Mouse (Mus musculus): Measurements from ENCODE around the gene Efl1. TPM values are rescaled to one million over a fixed set of nuclear protein-coding genes. Genes with fewer than 3 reads are reported as not detected.

The Efl1 gene
- polyA plus RNA-seq (2015; fragmentation: Nextera tagmentation; extraction: Ambion mirVana), result 24.7 and 28.1 TPM in 2 replicates

DNA sequence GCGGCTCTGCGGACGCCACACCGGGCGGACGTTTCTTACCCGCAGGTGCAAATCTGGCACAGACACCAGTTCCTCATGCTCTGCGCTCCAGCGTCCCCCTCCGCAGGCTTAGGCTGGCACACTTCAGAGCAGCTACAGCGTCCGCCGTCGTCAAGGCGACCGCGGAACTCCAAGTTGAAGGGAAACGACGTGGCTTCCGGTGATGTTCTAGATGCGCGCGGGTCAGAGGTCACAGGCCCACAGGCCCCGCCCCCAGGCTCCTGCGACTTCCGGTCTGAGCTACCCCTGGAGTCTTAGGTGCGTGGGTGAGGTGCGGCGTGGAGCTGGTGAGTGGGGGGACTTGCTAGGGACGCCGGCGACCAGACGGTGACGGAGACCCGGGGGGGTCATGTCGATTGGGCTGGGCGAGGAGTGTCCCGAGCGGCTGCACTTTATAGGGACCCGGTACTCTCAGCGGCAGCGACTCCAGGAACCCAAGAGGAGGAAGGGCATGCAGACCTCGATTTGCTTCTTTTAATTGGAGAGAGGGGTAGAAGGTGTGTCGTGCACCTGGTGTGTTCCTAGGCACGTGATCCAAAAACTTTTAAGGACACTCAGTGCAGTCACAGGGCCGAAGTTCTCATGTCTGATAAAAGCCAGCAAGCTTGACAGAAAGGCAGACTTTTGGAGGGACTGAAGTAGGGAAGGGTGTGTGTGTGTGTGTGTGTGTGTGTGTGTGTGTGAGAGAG, at the start of gene Efl1, which contains the start of gene Saxo2:
Gene Efl1, plus strand, starts transcription at position 262 of the 728 bp plus-strand sequence.
Gene Saxo2, minus strand, starts transcription at position 176 of the 728 bp plus-strand sequence.
- Histone ChIP-seq H3K9me3 (no peaks in the 10 kb centered on the region), H3K27me3 (replicated peaks) (no peaks in the 10 kb centered on the region)
- WGBS, result under 1% methylated on average over 46 of the region's 46 CpGs

GRCm38 (mm10) chr7:82602008-82602407, 46.4 kb upstream of the Efl1 start:
- WGBS, result 76% methylated on average over 4 of the region's 4 CpGs
- no peak overlapping the region for H3K4me3 ChIP-seq (replicated peaks)
- H3K27ac ChIP-seq, result no peak overlapping the region
- no peak for ATAC-seq
- no peak overlapping the region for H3K9ac ChIP-seq
- H3K27me3 ChIP-seq (replicated peaks), result no peaks in the 10 kb centered on the region
- H3K9me3 ChIP-seq, result no peaks in the 10 kb centered on the region
- no peak overlapping the region for H3K4me2 ChIP-seq (replicated peaks)
- H3K36me3 ChIP-seq, result no peaks in the 10 kb centered on the region
- H3K4me1 ChIP-seq (replicated peaks), result no peaks in the 10 kb centered on the region

More for the DNA sequence above, at the start of gene Efl1, which contains the start of gene Saxo2:
- peak; percentile 98 for ATAC-seq
- Histone ChIP-seq H3K27ac (peak within 1 kb of the TSS; percentile 24; the same call in 1 of the 2 replicates), H3K9ac (peak within 1 kb of the TSS; percentile 49), H3K4me2 (replicated peaks) (peak within 1 kb of the TSS; percentile 70), H3K4me3 (replicated peaks) (peak within 1 kb of the TSS; percentile 75), H3K4me1 (replicated peaks) (peaks cover 7% of the 10 kb centered on the region; the same call in 1 of the 2 replicates), H3K36me3 (0 out of 2 replicates have a peak, but pooled peaks cover 3% of the 10 kb centered on the region)

DNA sequence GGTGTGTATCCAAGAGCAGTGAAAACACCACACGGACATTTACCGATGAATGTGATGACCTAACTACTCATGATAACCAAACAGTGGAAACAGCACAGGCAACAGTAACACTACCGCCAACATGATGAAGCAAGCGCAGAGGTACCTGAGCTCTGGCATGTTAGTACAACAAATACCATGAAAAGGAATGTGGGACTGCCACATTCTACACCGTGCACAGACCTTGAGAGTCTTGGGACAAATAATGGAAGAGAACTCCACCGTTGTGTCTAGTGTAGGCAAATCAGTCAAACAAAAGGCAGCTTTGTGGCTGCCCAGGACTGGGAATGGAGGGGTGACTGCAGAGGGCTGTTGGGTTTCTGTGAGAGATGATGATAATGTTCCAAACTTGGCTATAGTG, 43.0 kb upstream of the Efl1 start:
- Histone ChIP-seq H3K9me3 (no peaks in the 10 kb centered on the region), H3K27ac (no peak overlapping the region), H3K9ac (no peak overlapping the region), H3K27me3 (replicated peaks) (no peaks in the 10 kb centered on the region), H3K4me1 (replicated peaks) (no peaks in the 10 kb centered on the region), H3K4me3 (replicated peaks) (no peak overlapping the region), H3K4me2 (replicated peaks) (no peak overlapping the region), H3K36me3 (no peaks in the 10 kb centered on the region)
- WGBS, result 84% methylated on average over 6 of the region's 6 CpGs
- no peak for ATAC-seq

- no peaks in the 10 kb centered on the region for H3K36me3 ChIP-seq
- H3K4me3 ChIP-seq (replicated peaks), result no peak overlapping the region
- 66% methylated on average over 3 of the region's 3 CpGs for WGBS
- H3K4me2 ChIP-seq (replicated peaks), result no peak overlapping the region
- H3K9me3 ChIP-seq, result no peaks in the 10 kb centered on the region
- H3K27me3 ChIP-seq (replicated peaks), result no peaks in the 10 kb centered on the region
- H3K27ac ChIP-seq, result no peak overlapping the region
- no peaks in the 10 kb centered on the region for H3K4me1 ChIP-seq (replicated peaks)
- H3K9ac ChIP-seq, result no peak overlapping the region
- no peak for ATAC-seq
Measured at GRCm38 (mm10) chr7:82609629-82610028, 38.8 kb upstream of the Efl1 start.

- 16% methylated on average over 7 of the region's 7 CpGs for WGBS
Measured at GRCm38 (mm10) chr7:82625342-82625741, 23.1 kb upstream of the Efl1 start.

GRCm38 (mm10) chr7:82647183-82647582, 1.2 kb upstream of the Efl1 start:
- no peak for ATAC-seq
- H3K36me3 ChIP-seq, result 0 out of 2 replicates have a peak, but pooled peaks cover 2% of the 10 kb centered on the region
- no peaks in the 10 kb centered on the region for H3K9me3 ChIP-seq
- 86% methylated on average over 3 of the region's 3 CpGs for WGBS
- no peak overlapping the region for H3K27ac ChIP-seq
- no peaks in the 10 kb centered on the region for H3K27me3 ChIP-seq (replicated peaks)
- H3K4me1 ChIP-seq (replicated peaks), result peaks cover 7% of the 10 kb centered on the region; the same call in 1 of the 2 replicates
- H3K4me3 ChIP-seq (replicated peaks), result no peak overlapping the region
- H3K4me2 ChIP-seq (replicated peaks), result no peak overlapping the region
- no peak overlapping the region for H3K9ac ChIP-seq

More at GRCm38 (mm10) chr7:82625342-82625741, 23.1 kb upstream of the Efl1 start:
- Histone ChIP-seq H3K36me3 (no peaks in the 10 kb centered on the region), H3K27ac (no peak overlapping the region), H3K4me2 (replicated peaks) (no peak overlapping the region), H3K4me1 (replicated peaks) (no peaks in the 10 kb centered on the region), H3K27me3 (replicated peaks) (no peaks in the 10 kb centered on the region), H3K4me3 (replicated peaks) (no peak overlapping the region), H3K9me3 (no peaks in the 10 kb centered on the region), H3K9ac (no peak overlapping the region)
- no peak for ATAC-seq

DNA sequence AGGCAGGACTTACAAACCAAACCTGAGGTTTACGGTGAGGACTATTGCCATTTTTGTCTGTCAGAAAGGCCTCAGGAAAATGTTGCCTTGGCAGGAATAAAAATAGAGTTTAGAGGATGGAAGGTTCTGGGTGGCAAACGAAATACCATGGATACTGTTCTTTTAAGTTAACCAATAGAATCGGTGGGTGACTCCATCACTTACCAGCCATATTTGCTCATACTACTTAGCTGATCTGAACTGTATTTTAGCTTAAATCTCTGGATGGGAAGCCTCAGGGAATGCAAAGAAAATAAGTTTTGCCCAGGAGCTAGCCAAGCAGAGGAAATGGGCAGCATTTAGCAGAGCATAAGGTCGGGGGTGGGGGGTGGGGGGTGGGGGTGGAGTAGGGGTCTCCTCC, 505 bp upstream of the Efl1 start:
- peak overlapping the region; percentile 75 for H3K4me3 ChIP-seq (replicated peaks)

GRCm38 (mm10) chr7:82649081-82649445, 649 bp downstream of the Efl1 start:
- H3K27ac ChIP-seq, result 0 out of 2 replicates have a peak overlapping the region, but pooled peaks have one; percentile 24
- peak overlapping the region; percentile 49; the same call in 1 of the 2 replicates for H3K9ac ChIP-seq
- H3K9me3 ChIP-seq, result no peaks in the 10 kb centered on the region
- peak; percentile 71 for ATAC-seq
- peak overlapping the region; percentile 75 for H3K4me3 ChIP-seq (replicated peaks)
- H3K36me3 ChIP-seq, result 0 out of 2 replicates have a peak, but pooled peaks cover 3% of the 10 kb centered on the region
- peak overlapping the region; percentile 70 for H3K4me2 ChIP-seq (replicated peaks)
- peaks cover 7% of the 10 kb centered on the region; the same call in 1 of the 2 replicates for H3K4me1 ChIP-seq (replicated peaks)
- WGBS, result 8% methylated on average over 6 of the region's 6 CpGs
- no peaks in the 10 kb centered on the region for H3K27me3 ChIP-seq (replicated peaks)

More for the DNA sequence above, 505 bp upstream of the Efl1 start:
- peak overlapping the region; percentile 70 for H3K4me2 ChIP-seq (replicated peaks)
- peak overlapping the region; percentile 49 for H3K9ac ChIP-seq
- ATAC-seq, result no peak; the same call in 1 of the 2 replicates
- no peak overlapping the region for H3K27ac ChIP-seq
- no peaks in the 10 kb centered on the region for H3K27me3 ChIP-seq (replicated peaks)
- no peaks in the 10 kb centered on the region for H3K9me3 ChIP-seq
- 0 out of 2 replicates have a peak, but pooled peaks cover 3% of the 10 kb centered on the region for H3K36me3 ChIP-seq
- WGBS, result 27% methylated on average over 4 of the region's 4 CpGs
- peaks cover 7% of the 10 kb centered on the region; the same call in 1 of the 2 replicates for H3K4me1 ChIP-seq (replicated peaks)

GRCm38 (mm10) chr7:82664604-82665003, 16.2 kb downstream of the Efl1 start:
- H3K27me3 ChIP-seq (replicated peaks), result no peaks in the 10 kb centered on the region
- H3K27ac ChIP-seq, result no peak overlapping the region
- peaks cover 6% of the 10 kb centered on the region for H3K36me3 ChIP-seq
- no peaks in the 10 kb centered on the region for H3K4me1 ChIP-seq (replicated peaks)
- H3K9ac ChIP-seq, result no peak overlapping the region
- H3K9me3 ChIP-seq, result no peaks in the 10 kb centered on the region
- ATAC-seq, result no peak
- no peak overlapping the region for H3K4me2 ChIP-seq (replicated peaks)
- 82% methylated on average over 3 of the region's 3 CpGs for WGBS
- no peak overlapping the region for H3K4me3 ChIP-seq (replicated peaks)

DNA sequence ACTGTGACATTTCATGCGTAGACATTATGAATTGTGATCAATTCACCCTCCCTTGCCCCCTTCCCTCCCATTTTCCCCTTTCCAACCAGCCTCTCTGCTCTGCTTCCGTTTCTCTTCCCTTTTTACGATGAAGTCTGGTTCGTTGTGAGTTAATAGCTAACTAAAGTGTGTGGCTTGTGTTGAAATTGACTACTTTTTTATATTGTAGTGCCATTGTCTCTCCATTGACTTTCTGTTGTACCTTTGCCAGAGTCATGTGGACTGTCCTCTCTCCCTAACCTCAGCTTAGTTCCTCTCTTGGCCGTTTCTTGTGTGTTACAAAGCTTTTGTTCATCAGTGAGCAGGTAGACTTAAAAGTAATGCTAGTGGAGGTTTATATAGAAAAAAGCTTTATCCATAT, 27.6 kb downstream of the Efl1 start:
- no peak for ATAC-seq
- no peak overlapping the region for H3K4me2 ChIP-seq (replicated peaks)
- no peak overlapping the region for H3K27ac ChIP-seq
- H3K9me3 ChIP-seq, result no peaks in the 10 kb centered on the region
- WGBS, result 75% methylated on average over 5 of the region's 5 CpGs
- H3K4me1 ChIP-seq (replicated peaks), result no peaks in the 10 kb centered on the region
- H3K4me3 ChIP-seq (replicated peaks), result no peak overlapping the region
- H3K9ac ChIP-seq, result no peak overlapping the region
- no peaks in the 10 kb centered on the region for H3K27me3 ChIP-seq (replicated peaks)
- H3K36me3 ChIP-seq, result peaks cover 12% of the 10 kb centered on the region; the same call in 1 of the 2 replicates

GRCm38 (mm10) chr7:82676834-82677233, 28.4 kb downstream of the Efl1 start:
- Histone ChIP-seq H3K36me3 (peaks cover 11% of the 10 kb centered on the region), H3K9ac (no peak overlapping the region), H3K9me3 (no peaks in the 10 kb centered on the region), H3K4me1 (replicated peaks) (no peaks in the 10 kb centered on the region), H3K27ac (no peak overlapping the region), H3K4me3 (replicated peaks) (no peak overlapping the region), H3K4me2 (replicated peaks) (no peak overlapping the region), H3K27me3 (replicated peaks) (no peaks in the 10 kb centered on the region)
- 79% methylated on average over 6 of the region's 6 CpGs for WGBS
- ATAC-seq, result no peak

GRCm38 (mm10) chr7:82679901-82680300, 31.5 kb downstream of the Efl1 start:
- WGBS, result 91% methylated on average over 5 of the region's 5 CpGs
- H3K27me3 ChIP-seq (replicated peaks), result no peaks in the 10 kb centered on the region
- H3K4me2 ChIP-seq (replicated peaks), result no peak overlapping the region
- no peaks in the 10 kb centered on the region for H3K9me3 ChIP-seq
- H3K27ac ChIP-seq, result no peak overlapping the region
- no peak for ATAC-seq
- no peak overlapping the region for H3K4me3 ChIP-seq (replicated peaks)
- no peaks in the 10 kb centered on the region for H3K4me1 ChIP-seq (replicated peaks)
- H3K9ac ChIP-seq, result no peak overlapping the region
- peaks cover 19% of the 10 kb centered on the region for H3K36me3 ChIP-seq
